Comparison of ENCODE assay signal across 18 mouse cellular contexts in genomic region chr2:147370091-147370490, GRCm38 (mm10). TPM values are rescaled to one million over a fixed set of nuclear protein-coding genes. Genes with fewer than 3 reads are reported as not detected.
"Had no signal": no experiment of that assay in that cellular context is flagged by ENCODE, and none has a peak within 500 bp of the region (broad histone marks: within the 10 kb centered on the region; RNA-seq: fewer than 3 reads in every experiment).

No protein-coding gene starts in this region.

- H3K9ac ChIP-seq: limb, embryonic 13.5 days; liver, embryonic 14.5 days had no signal

- H3K36me3 ChIP-seq: limb, embryonic 13.5 days had no signal

- H3K9me3 ChIP-seq: limb, embryonic 13.5 days had no signal

- H3K27ac ChIP-seq: kidney, postnatal 0 days; limb, embryonic 13.5 days; liver, embryonic 14.5 days; stomach, postnatal 0 days had no signal

- DNase-seq: kidney, adult 9 months; kidney, postnatal 36 days; layer of hippocampus, adult 9-11 months; layer of hippocampus, postnatal 36 days; lung, adult 18-20 months; midbrain, embryonic 14.5 days; thymus, postnatal 14 days had no signal

- H3K4me2 ChIP-seq: limb, embryonic 13.5 days had no signal

- H3K4me3 ChIP-seq: limb, embryonic 13.5 days; myocyte had no signal

RNA-seq across cellular contexts. Expression of gene Pax1, which starts 8.4 kb away (rescaled TPM):
- total RNA-seq: layer of hippocampus, adult 18-20 months; layer of hippocampus, postnatal 36 days; left cerebral cortex, adult 8-10 months; left cerebral cortex, postnatal 25 days; liver, adult 2 months; megakaryocyte-erythroid progenitor cell, adult 5-6 weeks; neutrophil, adult 5-6 weeks had no signal
- polyA plus RNA-seq: kidney, postnatal 0 days; liver, adult 2 months; liver, embryonic 14.5 days; midbrain, embryonic 14.5 days; myocyte; stomach, postnatal 0 days had no signal
